Mouse (Mus musculus) left cerebral cortex, postnatal 36 days (tissue): Measurements from ENCODE around the gene Gm21887. TPM values are rescaled to one million over a fixed set of nuclear protein-coding genes. Genes with fewer than 3 reads are reported as not detected.
"Not testable (repeated sequence)": the region's sequence is repeated elsewhere in the genome, so short reads cannot be mapped to it uniquely, and the experiment has no call there.

Experiments
- DNase-seq, 2 experiments: peaks; one replicate each; pipeline ENCODE4 v3.0.0; 2021 to 2022; ENCODE audit warnings: low spot score in 2 of 2, mixed read lengths in 1 of 2
- intact Hi-C: fragments of 180-260 bp; cut with DNase I; formaldehyde crosslinking; loops from one replicate; pipeline ENCODE4 v1.15.1; 2025
- total RNA-seq, 2 experiments: library from RNA; stranded (reverse); gene quantifications; 2 replicates each; pipeline ENCODE4 v1.2.3; 2021

Gene Gm21887
- total RNA-seq, 2 experiments from 2014 or later: 169 to 228 TPM

DNA sequence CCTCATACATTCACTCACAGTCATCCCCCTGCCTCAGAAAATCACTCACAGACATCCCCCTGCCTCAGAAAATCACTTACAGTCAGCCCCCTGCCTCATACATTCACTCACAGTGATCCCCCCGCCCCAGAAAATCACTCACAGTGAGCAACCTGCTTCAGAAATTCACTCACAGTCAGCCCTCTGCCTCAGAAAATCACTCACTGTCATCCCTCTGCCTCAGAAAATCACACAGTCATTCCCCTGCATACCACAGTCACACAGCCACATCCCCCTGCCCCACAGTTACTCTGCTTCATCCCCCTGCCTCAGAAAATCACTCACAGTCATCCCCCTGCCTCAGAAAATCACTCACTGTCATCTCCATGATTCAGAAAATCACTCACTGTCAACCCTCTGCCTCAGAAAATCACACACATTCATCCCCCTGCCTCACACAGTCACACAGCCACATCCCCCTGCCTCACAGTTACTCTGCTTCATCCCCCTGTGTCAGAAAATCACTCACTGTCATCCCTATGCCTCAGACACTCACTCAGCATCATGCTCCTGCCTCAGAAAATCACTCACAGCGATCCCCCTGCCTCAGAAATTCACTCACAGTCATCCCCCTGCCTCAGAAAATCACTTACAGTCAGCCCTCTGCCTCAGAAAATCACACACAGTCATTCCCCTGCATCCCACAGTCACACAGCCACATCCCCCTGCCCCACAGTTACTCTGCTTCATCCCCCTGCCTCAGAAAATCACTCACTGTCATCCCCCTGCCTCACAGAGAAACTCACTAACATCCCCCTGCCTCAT is 1.9 kb upstream of the Gm21887 start:
- intact Hi-C loops, DNase-seq: not testable (repeated sequence)

DNA sequence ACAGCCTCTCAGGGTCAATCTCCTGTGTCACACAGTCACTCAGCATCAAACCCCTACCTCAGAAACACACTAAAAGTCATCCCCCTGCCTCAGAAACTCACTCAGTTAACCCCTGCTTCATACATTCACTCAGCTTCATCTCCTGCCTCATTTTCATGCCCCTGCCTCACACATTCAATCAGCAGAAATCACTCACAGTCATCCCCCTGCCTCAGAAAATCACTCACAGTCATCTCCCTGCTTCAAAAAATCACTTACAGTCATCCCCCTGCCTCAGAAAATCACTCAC is 1.3 kb upstream of the Gm21887 start:
- intact Hi-C loops, DNase-seq: not testable (repeated sequence)

DNA sequence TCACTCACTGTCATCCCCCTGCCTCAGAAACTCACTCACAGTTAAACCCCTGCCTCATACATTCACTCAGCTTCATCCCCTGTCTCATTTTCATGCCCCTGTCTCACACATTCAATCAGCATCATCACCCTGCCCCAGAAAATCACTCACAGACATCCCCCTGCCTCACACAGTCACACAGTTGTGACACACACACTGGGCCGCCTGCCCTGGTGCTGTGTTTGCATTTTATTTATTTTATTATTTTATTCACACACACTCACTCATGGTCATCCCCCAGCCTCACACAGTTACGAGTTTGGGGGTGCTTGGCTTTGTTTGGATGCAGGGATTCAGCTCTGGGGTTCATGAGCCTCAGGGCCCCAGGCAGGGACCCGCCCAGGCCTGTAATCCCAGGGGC is 875 bp upstream of the Gm21887 start:
- intact Hi-C loops, DNase-seq: not testable (repeated sequence)

DNA sequence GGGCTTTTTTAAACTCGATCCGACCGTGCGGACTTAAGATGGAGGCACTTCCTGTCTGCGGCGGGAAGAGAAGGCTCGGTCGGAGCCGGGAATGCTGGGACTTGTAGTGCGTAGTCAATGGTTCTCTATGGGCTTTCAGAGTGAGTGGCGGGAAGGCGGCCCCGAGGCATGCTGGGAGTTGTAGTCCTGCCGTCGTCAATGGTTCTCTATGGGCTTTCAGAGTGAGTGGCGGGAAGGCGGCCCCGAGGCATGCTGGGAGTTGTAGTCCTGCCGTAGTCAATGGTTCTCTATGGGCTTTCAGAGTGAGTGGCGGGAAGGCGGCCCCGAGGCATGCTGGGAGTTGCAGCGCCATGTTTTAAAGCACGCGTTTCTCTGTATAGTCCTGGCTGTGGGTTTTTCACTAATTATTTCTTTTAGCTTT is 352 bp downstream of the Gm21887 start:
- intact Hi-C loops: not testable (repeated sequence)
- peak; percentile 100 for DNase-seq

DNA sequence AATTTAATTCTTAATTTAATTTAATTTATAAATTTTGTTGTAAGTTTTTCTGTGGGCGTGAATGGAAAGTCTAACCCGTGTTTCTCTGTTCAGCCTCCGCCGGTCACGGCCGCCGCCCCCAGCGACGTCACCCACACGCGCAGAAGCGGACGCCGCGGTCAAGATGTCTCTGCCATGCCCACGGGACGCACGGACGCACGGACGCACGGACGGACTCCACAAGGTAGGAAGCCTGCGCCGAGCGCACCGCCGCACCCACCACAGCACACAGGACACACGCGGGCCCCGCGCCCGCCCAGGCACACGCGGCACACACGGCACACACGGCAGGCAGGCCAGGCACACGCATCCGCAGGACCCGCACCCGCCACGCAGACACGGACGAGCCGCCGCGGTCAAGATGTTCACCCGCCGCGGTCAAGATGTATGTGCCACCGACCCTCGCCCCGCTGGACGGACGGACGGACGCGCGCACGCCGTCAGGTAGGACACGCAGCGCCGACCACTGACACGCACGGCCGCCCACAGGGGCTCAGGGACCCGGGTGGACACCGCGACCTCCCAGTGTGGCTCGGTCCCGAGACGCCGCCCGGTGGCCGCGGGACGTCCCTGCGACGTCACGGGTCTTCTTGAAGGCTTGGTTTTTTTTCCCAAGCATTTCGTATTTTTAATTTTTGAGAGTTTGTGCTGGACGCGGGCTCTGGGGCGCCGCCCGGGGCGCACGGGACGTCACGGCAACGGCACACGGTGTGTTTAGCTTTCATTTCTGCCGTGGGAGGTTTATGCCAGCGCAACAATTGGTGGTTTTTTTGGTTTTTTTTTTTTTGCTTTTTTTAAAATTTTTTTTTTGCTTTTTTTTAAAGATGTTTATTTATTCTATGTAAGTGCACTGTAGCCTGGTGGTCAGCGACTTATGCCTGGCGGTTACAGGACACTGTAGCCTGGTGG is 1.4 kb downstream of the Gm21887 start:
- intact Hi-C loops: not testable (repeated sequence)
- peak in 1 of 2 experiments; percentile 63 for DNase-seq

DNA sequence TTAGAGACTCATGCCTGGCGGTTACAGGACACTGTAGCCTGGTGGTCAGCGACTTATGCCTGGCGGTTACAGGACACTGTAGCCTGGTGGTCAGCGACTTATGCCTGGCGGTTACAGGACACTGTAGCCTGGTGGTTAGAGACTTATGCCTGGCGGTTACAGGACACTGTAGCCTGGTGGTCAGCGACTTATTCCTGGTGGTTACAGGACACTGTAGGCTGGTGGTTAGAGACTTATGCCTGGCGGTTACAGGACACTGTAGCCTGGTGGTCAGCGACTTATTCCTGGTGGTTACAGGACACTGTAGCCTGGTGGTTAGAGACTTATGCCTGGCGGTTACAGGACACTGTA is 2.0 kb downstream of the Gm21887 start:
- DNase-seq, intact Hi-C loops: not testable (repeated sequence)

DNA sequence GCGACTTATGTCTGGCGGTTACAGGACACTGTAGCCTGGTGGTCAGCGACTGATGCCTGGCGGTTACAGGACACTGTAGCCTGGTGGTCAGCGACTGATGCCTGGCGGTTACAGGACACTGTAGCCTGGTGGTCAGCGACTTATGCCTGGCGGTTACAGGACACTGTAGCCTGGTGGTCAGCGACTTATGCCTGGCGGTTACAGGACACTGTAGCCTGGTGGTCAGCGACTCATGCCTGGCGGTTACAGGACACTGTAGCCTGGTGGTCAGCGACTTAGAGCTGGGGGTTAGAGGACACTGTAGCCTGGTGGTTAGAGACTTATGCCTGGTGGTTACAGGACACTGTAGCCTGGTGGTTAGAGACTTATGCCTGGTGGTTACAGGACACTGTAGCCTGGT is 4.0 kb downstream of the Gm21887 start:
- intact Hi-C loops, DNase-seq: not testable (repeated sequence)

DNA sequence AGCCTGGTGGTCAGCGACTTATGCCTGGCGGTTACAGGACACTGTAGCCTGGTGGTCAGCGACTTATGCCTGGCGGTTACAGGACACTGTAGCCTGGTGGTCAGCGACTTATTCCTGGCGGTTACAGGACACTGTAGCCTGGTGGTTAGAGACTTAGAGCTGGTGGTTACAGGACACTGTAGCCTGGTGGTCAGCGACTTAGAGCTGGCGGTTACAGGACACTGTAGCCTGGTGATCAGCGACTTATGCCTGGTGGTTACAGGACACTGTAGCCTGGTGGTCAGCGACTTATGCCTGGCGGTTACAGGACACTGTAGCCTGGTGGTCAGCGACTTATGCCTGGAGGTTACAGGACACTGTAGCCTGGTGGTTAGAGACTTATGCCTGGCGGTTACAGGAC is 4.6 kb downstream of the Gm21887 start:
- DNase-seq, intact Hi-C loops: not testable (repeated sequence)

DNA sequence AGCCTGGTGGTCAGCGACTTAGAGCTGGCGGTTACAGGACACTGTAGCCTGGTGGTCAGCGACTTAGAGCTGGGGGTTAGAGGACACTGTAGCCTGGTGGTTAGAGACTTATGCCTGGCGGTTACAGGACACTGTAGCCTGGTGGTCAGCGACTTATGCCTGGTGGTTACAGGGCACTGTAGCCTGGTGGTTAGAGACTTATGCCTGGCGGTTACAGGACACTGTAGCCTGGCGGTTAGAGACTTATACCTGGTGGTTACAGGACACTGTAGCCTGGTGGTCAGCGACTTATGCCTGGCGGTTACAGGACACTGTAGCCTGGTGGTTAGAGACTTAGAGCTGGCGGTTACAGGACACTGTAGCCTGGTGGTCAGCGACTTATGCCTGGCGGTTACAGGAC is 6.4 kb downstream of the Gm21887 start:
- not testable (repeated sequence) for DNase-seq

DNA sequence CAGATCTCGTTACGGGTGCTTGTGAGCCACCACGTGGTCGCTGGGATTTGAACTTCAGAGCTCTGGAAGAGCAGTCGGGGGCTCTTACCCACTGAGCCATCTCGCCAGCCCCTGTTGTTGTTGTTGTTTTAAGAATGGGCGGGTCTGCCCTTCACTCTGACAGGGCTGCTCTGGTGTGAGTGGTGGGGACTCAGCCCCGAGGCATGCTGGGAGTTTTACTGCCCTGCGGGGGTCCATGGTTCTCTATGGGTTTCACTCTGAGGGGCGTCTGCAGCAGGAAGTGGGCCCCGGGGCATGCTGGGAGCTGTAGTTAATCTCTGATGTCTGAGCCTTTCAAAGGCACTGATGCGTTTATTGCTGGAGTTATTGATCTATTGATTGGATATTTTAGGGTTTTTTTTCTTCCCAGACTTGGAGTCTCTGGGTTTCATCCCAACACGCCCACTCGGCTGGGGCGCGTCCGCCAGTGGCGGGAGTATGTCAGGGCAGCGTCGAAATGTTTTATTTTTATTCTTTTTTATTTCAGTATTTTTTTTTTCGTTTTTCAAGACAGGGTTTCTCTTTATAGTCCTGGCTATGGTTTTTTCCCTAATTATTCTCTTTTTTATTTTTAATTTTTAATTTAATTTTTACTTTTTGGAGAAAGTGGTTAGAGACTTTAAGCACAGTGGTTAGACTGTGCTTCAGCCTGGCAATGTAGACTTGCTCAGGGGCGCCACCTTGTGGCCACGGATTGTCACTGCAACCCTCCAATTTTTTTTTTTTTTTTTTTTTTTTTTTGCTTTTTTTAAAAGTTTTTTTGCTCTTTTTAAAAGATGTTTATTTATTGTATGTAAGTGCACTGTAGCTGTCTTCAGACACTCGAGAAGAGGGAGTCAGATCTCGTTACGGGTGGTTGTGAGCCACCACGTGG is 8.1 kb downstream of the Gm21887 start:
- intact Hi-C loops: not testable (repeated sequence)
- DNase-seq: peak in 1 of 2 experiments; percentile 60

More for the DNA sequence above, 6.4 kb downstream of the Gm21887 start:
- intact Hi-C loops: not testable (repeated sequence)

DNA sequence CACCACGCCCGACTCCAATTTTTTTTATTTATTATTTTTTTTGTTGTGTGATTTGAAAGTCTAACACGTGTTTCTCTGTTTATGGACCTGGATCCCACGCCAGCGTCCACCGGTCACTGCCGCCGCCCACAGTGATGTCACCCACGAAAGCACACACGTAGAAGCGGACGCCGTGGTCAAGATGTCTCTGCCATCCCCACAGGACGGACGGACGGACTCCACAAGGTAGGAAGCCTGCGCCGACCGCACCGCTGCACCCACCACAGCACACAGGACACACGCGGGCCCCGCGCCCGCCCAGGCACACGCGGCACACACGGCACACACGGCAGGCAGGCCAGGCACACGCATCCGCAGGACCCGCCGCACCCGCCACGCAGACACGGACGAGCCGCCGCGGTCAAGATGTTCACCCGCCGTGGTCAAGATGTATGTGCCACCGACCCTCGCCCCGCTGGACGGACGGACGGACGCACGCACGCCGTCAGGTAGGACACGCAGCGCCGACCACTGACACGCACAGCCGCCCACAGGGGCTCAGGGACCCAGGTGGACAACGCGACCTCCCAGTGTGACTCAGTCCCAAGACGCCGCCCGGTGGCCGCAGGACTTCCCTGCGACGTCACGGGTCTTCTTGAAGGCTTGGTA is 9.2 kb downstream of the Gm21887 start:
- DNase-seq: peak in 1 of 2 experiments; percentile 52
- intact Hi-C loops: not testable (repeated sequence)

DNA sequence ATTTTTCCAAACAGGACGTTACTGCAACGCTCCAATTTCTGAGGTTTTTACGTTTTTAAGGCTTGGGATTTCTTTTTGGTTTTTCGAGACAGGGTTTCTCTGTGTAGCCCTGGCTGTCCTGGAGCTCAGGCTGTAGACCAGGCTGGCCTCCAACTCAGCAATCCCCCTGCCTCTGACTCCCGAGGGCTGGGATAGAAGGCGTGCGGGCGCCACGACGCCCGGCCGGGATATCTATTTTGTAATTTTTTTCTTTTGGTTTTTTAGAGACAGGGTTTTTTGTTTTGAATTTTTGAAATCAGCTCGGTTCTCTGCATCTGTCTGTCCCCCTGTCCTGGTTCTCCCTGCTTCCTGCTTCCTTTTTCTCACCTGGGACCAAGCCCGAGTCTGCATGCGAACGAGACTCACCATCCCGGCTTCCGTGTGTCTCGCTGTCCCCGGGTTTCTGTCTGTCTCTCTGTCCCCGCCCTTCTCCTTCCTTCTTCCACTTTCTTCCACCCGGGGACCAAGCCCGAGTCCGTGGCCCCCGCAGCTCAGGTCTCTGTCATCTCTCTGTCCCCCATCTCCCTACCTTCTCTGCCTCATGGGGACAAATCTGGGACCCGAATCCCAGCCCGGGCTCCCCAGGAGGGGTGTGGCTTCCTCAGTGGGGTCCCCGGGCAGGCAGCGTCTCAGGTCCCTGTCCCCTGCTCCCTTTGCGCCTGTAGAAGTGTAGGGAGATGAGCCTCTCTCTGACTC is 9.9 kb downstream of the Gm21887 start:
- DNase-seq, intact Hi-C loops: not testable (repeated sequence)

DNA sequence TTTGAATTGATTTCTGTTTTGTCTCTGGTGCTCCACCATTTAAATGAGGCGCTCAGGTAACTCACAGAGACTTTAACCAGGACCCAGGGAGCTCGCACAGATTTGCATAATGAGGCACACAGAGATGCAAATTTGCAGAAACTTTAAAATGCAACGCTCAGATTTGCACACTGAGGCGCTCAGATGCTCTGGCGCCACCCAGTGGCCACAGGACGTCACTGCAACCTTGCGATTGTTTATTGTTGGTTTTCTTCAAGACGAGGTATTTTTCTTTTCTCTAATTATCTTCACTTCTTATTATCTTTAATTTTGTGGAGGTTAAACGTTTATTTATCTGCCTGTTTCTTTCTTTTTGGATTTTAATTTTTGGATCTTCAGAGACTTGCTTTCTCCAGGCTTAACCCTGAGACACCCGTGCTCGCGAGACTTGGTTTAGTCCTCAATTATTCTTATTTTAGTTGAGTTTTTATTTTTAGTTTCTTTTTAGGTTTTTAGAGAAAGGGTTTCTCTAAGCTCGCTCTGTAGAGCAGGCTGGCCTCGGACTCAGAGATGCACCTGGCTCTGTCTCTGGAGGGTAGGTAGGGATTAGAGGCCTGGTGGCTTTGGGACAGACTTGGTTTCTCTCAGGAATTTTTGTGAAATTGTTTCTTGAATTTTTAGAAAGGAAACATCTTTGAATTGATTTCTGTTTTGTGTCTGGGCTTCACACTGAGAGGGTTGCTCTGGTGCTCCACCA is 10.7 kb downstream of the Gm21887 start:
- peak; percentile 96 to 98 for DNase-seq
- intact Hi-C loops: not testable (repeated sequence)

DNA sequence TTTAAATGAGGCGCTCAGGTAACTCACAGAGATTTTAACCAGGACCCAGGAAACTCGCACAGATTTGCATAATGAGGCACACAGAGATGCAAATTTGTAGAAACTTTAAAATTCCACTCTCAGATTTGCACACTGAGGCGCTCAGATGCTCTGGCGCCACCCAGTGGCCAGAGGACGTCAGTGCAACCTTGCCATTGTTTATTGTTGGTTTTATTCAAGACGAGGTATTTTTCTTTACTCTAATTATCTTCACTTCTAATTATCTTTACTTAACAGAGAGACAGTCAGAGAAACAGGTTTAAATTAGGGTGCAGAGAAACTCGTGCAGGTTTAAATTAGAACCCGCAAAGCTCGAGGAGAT is 11.2 kb downstream of the Gm21887 start:
- intact Hi-C loops: not testable (repeated sequence)
- DNase-seq: peak in 1 of 2 experiments; percentile 65

DNA sequence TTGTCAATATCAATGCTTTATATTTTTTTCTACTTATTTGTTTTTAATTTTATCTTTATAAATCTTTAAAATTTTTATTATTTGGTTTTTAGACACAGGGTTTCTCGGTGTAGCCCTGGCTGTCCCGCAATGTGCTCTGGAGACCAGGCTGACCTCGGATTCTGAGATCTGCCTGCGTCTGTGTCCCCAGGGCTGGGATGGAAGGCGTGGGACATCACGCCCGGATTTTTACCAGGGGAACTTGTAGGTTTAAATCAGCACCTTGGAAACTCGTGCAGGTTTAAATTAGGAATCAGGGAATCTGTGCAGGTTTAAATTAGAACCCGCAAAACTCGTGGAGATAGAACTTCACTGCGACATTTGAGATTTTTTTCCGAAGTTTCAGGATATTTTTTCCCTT is 11.7 kb downstream of the Gm21887 start:
- DNase-seq, intact Hi-C loops: not testable (repeated sequence)

DNA sequence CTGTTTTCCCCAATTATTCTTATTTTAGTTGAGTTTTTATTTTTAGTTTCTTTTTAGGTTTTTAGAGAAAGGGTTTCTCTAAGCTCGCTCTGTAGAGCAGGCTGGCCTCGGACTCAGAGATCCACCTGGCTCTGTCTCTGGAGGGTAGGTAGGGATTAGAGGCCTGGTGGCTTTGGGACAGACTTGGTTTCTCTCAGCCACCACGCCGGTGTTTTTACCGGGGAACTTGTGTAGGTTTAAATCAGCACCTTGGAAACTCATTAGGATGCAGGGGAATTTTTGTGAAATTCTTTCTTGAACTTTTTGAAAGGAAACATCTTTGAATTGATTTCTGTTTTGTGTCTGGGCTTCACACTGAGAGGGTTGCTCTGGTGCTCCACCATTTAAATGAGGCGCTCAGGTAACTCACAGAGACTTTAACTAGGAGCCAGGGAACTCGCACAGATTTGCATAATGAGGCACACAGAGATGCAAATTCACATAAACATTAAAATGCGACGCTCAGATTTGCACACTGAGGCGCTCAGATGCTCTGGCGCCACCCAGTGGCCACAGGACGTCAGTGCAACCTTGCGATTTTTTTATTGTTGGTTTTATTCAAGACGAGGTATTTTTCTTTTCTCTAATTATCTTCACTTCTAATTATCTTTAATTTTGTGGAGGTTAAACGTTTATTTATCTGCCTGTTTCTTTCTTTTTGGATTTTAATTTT is 12.4 kb downstream of the Gm21887 start:
- DNase-seq: peak in 1 of 2 experiments; percentile 68
- intact Hi-C loops: not testable (repeated sequence)
